Mouse (Mus musculus): ENCODE measurements around the gene Soga3.

Soga3 gene

GRCm38 (mm10) chr10:29143566-29144335, at the start of gene Soga3:
Soga3 (plus strand) TSS chr10:29143839.
- peak; percentile 80 for DNase-seq (ENCODE audit: low read depth, low spot score)

- DNase-seq (ENCODE audit: low read depth, low spot score): peak; percentile 16
Observed at GRCm38 (mm10) chr10:29106962-29107361, 36.7 kb upstream of the Soga3 start.

- no peak for DNase-seq (ENCODE audit: low read depth, low spot score)
Observed at GRCm38 (mm10) chr10:29142556-29143105, 1.0 kb upstream of the Soga3 start.

- DNase-seq (ENCODE audit: low read depth, low spot score): no peak
Observed at GRCm38 (mm10) chr10:29144612-29145405, 1.2 kb downstream of the Soga3 start.

GRCm38 (mm10) chr10:29146198-29146857, 2.7 kb downstream of the Soga3 start:
- no peak for DNase-seq (ENCODE audit: low read depth, low spot score)

- no peak for DNase-seq (ENCODE audit: low read depth, low spot score)
Observed at GRCm38 (mm10) chr10:29146858-29147640, 3.4 kb downstream of the Soga3 start.

- DNase-seq (ENCODE audit: low read depth, low spot score): no peak
Observed at GRCm38 (mm10) chr10:29147641-29147990, 4.0 kb downstream of the Soga3 start.

GRCm38 (mm10) chr10:29148076-29148475, 4.4 kb downstream of the Soga3 start:
- no peak for DNase-seq (ENCODE audit: low read depth, low spot score)

GRCm38 (mm10) chr10:29155304-29155703, 11.7 kb downstream of the Soga3 start:
- no peak for DNase-seq (ENCODE audit: low read depth, low spot score)

GRCm38 (mm10) chr10:29161664-29162063, 18.0 kb downstream of the Soga3 start:
- DNase-seq (ENCODE audit: low read depth, low spot score): no peak

GRCm38 (mm10) chr10:29173778-29174177, 30.1 kb downstream of the Soga3 start:
- no peak for DNase-seq (ENCODE audit: low read depth, low spot score)

GRCm38 (mm10) chr10:29175656-29176055, 32.0 kb downstream of the Soga3 start:
- no peak for DNase-seq (ENCODE audit: low read depth, low spot score)

- no peak for DNase-seq (ENCODE audit: low read depth, low spot score)
Observed at GRCm38 (mm10) chr10:29176881-29177280, 33.2 kb downstream of the Soga3 start.

GRCm38 (mm10) chr10:29178003-29178402, 34.4 kb downstream of the Soga3 start:
- DNase-seq (ENCODE audit: low read depth, low spot score): no peak

- DNase-seq (ENCODE audit: low read depth, low spot score): no peak
Observed at GRCm38 (mm10) chr10:29180210-29180609, 36.6 kb downstream of the Soga3 start.

- no peak for DNase-seq (ENCODE audit: low read depth, low spot score)
Observed at GRCm38 (mm10) chr10:29181046-29181445, 37.4 kb downstream of the Soga3 start.

- DNase-seq (ENCODE audit: low read depth, low spot score): no peak
Observed at GRCm38 (mm10) chr10:29193769-29194168, 50.1 kb downstream of the Soga3 start.

- DNase-seq (ENCODE audit: low read depth, low spot score): no peak
Observed at GRCm38 (mm10) chr10:29196811-29197210, 53.2 kb downstream of the Soga3 start.

GRCm38 (mm10) chr10:29198642-29199041, 55.0 kb downstream of the Soga3 start, which contains the start of gene Gm49353:
Gm49353 (plus strand) TSS chr10:29198954.
- DNase-seq (ENCODE audit: low read depth, low spot score): no peak

- no peak for DNase-seq (ENCODE audit: low read depth, low spot score)
Observed at GRCm38 (mm10) chr10:29199835-29200234, 56.2 kb downstream of the Soga3 start.

- DNase-seq (ENCODE audit: low read depth, low spot score): no peak
Observed at GRCm38 (mm10) chr10:29200609-29201008, 57.0 kb downstream of the Soga3 start.

Measured in brain, embryonic 18.5 days (tissue).